Mouse (Mus musculus) frontal cortex, adult (tissue): ENCODE data around the gene C87977.
"Not testable (repeated sequence)": the region's sequence is repeated elsewhere in the genome, so short reads cannot be mapped to it uniquely, and the experiment has no call there.

ENCODE experiments used
- ATAC-seq: cut with Nextera tagmentation; 2 replicates; pipeline ENCODE4 v1.9.2; 2017; ENCODE audit warnings: mild to moderate bottlenecking, moderate library complexity, mixed read lengths; ENCODE audit not compliant: low TSS enrichment

The C87977 gene

DNA sequence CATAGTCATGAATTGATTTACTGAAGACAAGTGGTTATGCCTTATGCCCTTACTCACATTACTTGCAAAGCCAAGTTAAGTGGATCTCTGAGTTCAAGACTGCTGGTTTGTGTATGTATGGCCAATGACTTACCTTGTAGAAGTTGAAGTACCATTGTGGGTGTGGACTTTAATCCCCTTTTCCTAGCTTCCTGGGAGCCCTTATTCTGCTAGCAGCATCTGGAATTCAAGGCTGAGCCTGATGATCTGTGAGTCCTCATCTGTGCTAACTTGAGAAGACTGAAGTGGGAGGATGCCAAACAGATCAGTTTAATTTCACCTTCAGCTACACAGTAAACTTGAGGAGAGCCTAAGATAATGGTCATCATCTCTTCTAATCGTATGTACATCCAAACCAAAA is at the start of gene C87977:
Gene C87977, minus strand, starts transcription at position 101 of the 400 bp plus-strand sequence.
- not testable (repeated sequence) for ATAC-seq

GRCm38 (mm10) chr4:144254768-144255167 is 41.6 kb upstream of the C87977 start:
- ATAC-seq = not testable (repeated sequence)

GRCm38 (mm10) chr4:144190419-144190818 is 22.7 kb downstream of the C87977 start, which contains the start of gene Oog2:
Gene Oog2, plus strand, starts transcription at chr4:144190719.
- ATAC-seq = no peak

DNA sequence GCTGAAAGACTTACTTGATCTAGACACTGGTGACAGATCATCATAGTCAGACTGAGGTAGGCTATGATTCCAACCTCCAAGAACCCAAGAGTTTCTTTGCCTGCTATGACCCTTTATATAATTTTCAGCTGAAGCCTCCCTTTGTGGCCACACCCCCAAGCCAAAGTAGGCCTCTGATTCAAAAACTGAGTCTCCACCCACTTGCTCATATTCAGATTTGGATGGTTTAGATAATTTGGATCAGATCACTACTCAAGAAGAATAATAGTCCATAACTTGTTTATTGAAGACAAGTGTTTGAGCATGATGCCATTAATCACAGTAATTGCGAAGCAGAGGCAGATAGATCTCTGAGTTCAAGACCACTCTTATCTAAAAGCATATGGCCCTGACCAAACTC is 50.6 kb downstream of the C87977 start, which contains the start of gene Oog3:
Gene Oog3, minus strand, starts transcription at position 101 of the 400 bp plus-strand sequence.
- ATAC-seq = no peak
